Mouse (Mus musculus) MEL (cell line): ENCODE results near the gene Atrn.

Experiments
- CTCF ChIP-seq, 3 experiments: IDR thresholded peaks in 2 of 3; conservative IDR thresholded peaks in 1 of 3; 2 replicates each; pipeline ENCODE4 v1.5.1; 2011 to 2012; ENCODE audit warnings: low read length in 3 of 3, low read depth in 2 of 3, mild to moderate bottlenecking in 2 of 3, improper control_type of control experiment in 1 of 3, inconsistent platforms in 1 of 3, mixed read lengths in 1 of 3, moderate library complexity in 1 of 3; ENCODE audit not compliant: control insufficient read depth in 1 of 3, insufficient read depth in 1 of 3, poor library complexity in 1 of 3, severe bottlenecking in 1 of 3
- HCFC1 ChIP-seq: IDR thresholded peaks from 2 replicates; pipeline ENCODE4 v1.6.1; 2012; ENCODE audit warnings: low read depth, mild to moderate bottlenecking, inconsistent platforms, low read length, improper control_type of control experiment, moderate library complexity
- MAX ChIP-seq: IDR thresholded peaks from 2 replicates; pipeline ENCODE4 v1.6.1; 2011; ENCODE audit warnings: low read length, improper control_type of control experiment
- POLR2A ChIP-seq, 2 experiments: IDR thresholded peaks; 2 replicates each; pipeline ENCODE4 v1.6.1; 2011 to 2012; ENCODE audit warnings: low read length in 2 of 2, mild to moderate bottlenecking in 2 of 2, control low read depth in 1 of 2, improper control_type of control experiment in 1 of 2, low read depth in 1 of 2, moderate library complexity in 1 of 2; ENCODE audit not compliant: control insufficient read depth in 1 of 2, insufficient read depth in 1 of 2, poor library complexity in 1 of 2
- RCOR1 ChIP-seq: IDR thresholded peaks from 2 replicates; pipeline ENCODE4 v1.6.1; 2012; ENCODE audit warnings: low read depth, mild to moderate bottlenecking, inconsistent platforms, low read length, improper control_type of control experiment
- TCF12 ChIP-seq: IDR thresholded peaks from 2 replicates; pipeline ENCODE4 v1.6.1; 2014; ENCODE audit warnings: low read depth, mild to moderate bottlenecking, inconsistent platforms, low read length, improper control_type of control experiment, moderate library complexity
- ZC3H11A ChIP-seq: IDR thresholded peaks from 2 replicates; pipeline ENCODE4 v1.6.1; 2012; ENCODE audit warnings: low read depth, mild to moderate bottlenecking, inconsistent platforms, low read length, improper control_type of control experiment
- ZMIZ1 ChIP-seq: IDR thresholded peaks from 2 replicates; pipeline ENCODE4 v1.6.1; 2012; ENCODE audit warnings: low read depth, mild to moderate bottlenecking, inconsistent platforms, low read length, improper control_type of control experiment, moderate library complexity

DNA sequence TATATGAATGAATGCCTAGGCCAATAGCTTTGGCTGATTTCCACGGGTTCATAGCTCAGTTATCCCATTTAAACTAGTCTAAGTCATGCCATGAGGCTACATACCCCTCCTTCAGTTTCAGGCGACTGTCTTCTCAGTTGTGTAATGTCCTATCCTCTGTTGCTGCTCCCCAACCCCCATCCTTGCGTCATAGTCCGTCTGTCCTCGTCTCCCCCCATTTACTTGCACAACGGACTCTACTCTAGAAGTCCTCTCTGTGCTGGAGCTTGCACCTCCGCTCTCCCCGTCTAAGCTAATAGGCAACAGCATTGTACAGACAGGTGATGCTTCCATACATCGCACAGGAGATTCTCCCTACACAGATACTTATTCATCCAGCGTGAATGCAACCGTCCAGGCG is 26.6 kb downstream of the Atrn start:
- TF ChIP-seq ZC3H11A (no peak), ZMIZ1 (no peak), POLR2A (IDR thresholded peaks at IDR 0.05; ENCODE audit: control insufficient read depth in 1 of 2, insufficient read depth in 1 of 2, low read depth in 1 of 2, low read length in 2 of 2, poor library complexity in 1 of 2) (no peak), MAX (no peak), CTCF (IDR thresholded peaks at IDR 0.05 in 2 of 3, conservative IDR thresholded peaks at IDR 0.05 in 1 of 3; ENCODE audit: control insufficient read depth in 1 of 3, insufficient read depth in 1 of 3, low read depth in 2 of 3, low read length in 3 of 3, poor library complexity in 1 of 3, severe bottlenecking in 1 of 3) (no peak), RCOR1 (no peak), HCFC1 (no peak), TCF12 (no peak)
